ENCODE assay signal across 8 mouse cellular contexts in the genomic region with DNA sequence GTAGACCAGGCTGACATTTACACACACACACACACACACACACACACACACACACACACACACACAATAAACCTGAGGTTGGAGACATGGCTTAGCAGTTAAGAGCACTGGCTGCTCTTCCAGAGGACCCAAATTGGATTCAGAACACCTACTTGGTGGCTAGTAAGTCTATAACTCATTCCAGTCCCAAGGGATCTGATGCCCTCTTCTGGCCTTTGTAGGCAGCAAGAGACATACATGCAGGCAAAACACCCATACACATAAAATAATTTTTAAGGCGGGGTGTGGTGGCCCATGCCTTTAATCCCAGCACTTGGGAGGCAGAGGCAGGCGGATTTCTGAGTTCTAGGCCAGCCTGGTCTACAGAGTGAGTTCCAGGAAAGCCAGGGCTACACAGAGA. TPM values are rescaled to one million over a fixed set of nuclear protein-coding genes. Genes with fewer than 3 reads are reported as not detected.
DNase-seq lines count a peak whose midpoint lies in the region; ATAC-seq lines count a peak whose summit lies in the region.
"Not testable (repeated sequence)": the region's sequence is repeated elsewhere in the genome, so short reads cannot be mapped to it uniquely, and the experiment has no call there.

No protein-coding gene starts in this region.

- not testable (repeated sequence) for H3K4me2 ChIP-seq in forebrain, embryonic 14.5 days (ENCODE audit: low read length)

- 58% methylated on average over 2 of the region's 2 CpGs for WGBS in forebrain, embryonic 14.5 days

- not testable (repeated sequence) for H3K27me3 ChIP-seq in forebrain, embryonic 14.5 days (replicated peaks; ENCODE audit: control insufficient read depth, insufficient read depth, low read length)

- DNase-seq in CD8-positive naive resting alpha-beta T cell, adult 2 months (ENCODE audit: low read depth in 2 of 2, low spot score in 2 of 2): peak; percentile 13 to 20
- DNase-seq in adrenal gland, postnatal 10 days: peak; percentile 31
- peak; percentile 37 for DNase-seq in forebrain, embryonic 14.5 days (ENCODE audit: low spot score)
- DNase-seq in induced T-regulatory cell, adult 2 months (ENCODE audit: low read depth): peak; percentile 69
- peak; percentile 36 to 56 for DNase-seq in kidney, postnatal 4 days
- DNase-seq in lung, postnatal 10 days: peak; percentile 65
- DNase-seq in retina, embryonic 14.5 days (ENCODE audit: low spot score): peak; percentile 38
- peak; percentile 36 for DNase-seq in thymus, postnatal 4 days

- not testable (repeated sequence) for H3K9ac ChIP-seq in forebrain, embryonic 14.5 days (ENCODE audit: low read length)

- H3K4me3 ChIP-seq in forebrain, embryonic 14.5 days (ENCODE audit: low read depth, low read length): not testable (repeated sequence)

- H3K9me3 ChIP-seq in forebrain, embryonic 14.5 days (replicated peaks; ENCODE audit: control insufficient read depth, low read length): not testable (repeated sequence)

- not testable (repeated sequence) for H3K27ac ChIP-seq in forebrain, embryonic 14.5 days (ENCODE audit: low read depth, low read length)

- H3K4me1 ChIP-seq in forebrain, embryonic 14.5 days (ENCODE audit: control insufficient read depth, insufficient read depth, low read length): not testable (repeated sequence)

- not testable (repeated sequence) for ATAC-seq in forebrain, embryonic 14.5 days

- not testable (repeated sequence) for H3K36me3 ChIP-seq in forebrain, embryonic 14.5 days (ENCODE audit: control insufficient read depth, insufficient read depth, low read length)

RNA-seq across cellular contexts. Expression of gene Zmynd19, which starts 5.3 kb away (rescaled TPM):
- 10 to 100 TPM; 24.6 to 28.0 TPM for total RNA-seq in adrenal gland, postnatal 10 days (2021)
- 8.6 and 12.7 TPM in 2 replicates for polyA plus RNA-seq in forebrain, embryonic 14.5 days (2014; fragmentation: Nextera tagmentation; extraction: Ambion mirVana)

RNA-seq across cellular contexts. Expression of gene Arrdc1, which starts 9.3 kb away (rescaled TPM):
- total RNA-seq in adrenal gland, postnatal 10 days (2021): 10 to 100 TPM; 14.2 to 25.4 TPM
- polyA plus RNA-seq in forebrain, embryonic 14.5 days (2014; fragmentation: Nextera tagmentation; extraction: Ambion mirVana): 16.6 and 20.5 TPM in 2 replicates

RNA-seq across cellular contexts. Expression of gene Dph7, which starts 17.9 kb away (rescaled TPM):
- total RNA-seq in adrenal gland, postnatal 10 days (2021): 10 to 100 TPM in 1 of 2 experiments, 1 to 10 TPM in 1; 10.0 to 16.0 TPM
- 38.0 and 44.3 TPM in 2 replicates for polyA plus RNA-seq in forebrain, embryonic 14.5 days (2014; fragmentation: Nextera tagmentation; extraction: Ambion mirVana)

RNA-seq across cellular contexts. Expression of gene Ehmt1, which starts 24.9 kb away (rescaled TPM):
- total RNA-seq in adrenal gland, postnatal 10 days (2021): 10 to 100 TPM; 54.1 to 75.4 TPM
- 76.7 and 90.7 TPM in 2 replicates for polyA plus RNA-seq in forebrain, embryonic 14.5 days (2014; fragmentation: Nextera tagmentation; extraction: Ambion mirVana)

RNA-seq across cellular contexts. Expression of gene Mrpl41, which starts 30.6 kb away (rescaled TPM):
- total RNA-seq in adrenal gland, postnatal 10 days (2021): 100 to 1,000 TPM in 1 of 2 experiments, 10 to 100 TPM in 1; 95.2 to 101 TPM
- 178 and 193 TPM in 2 replicates for polyA plus RNA-seq in forebrain, embryonic 14.5 days (2014; fragmentation: Nextera tagmentation; extraction: Ambion mirVana)

Comparison
In these comparisons a context has a peak if more than half of its experiments do, and no peak if none do; other contexts are left out.
1. DNase-seq: peak in every context shown above with its lines; median percentile 69 in induced T-regulatory cell, adult 2 months; 65 in lung, postnatal 10 days; 46 in kidney, postnatal 4 days; 38 in retina, embryonic 14.5 days; 37 in forebrain, embryonic 14.5 days; 36 in thymus, postnatal 4 days; 31 in adrenal gland, postnatal 10 days; 16 in CD8-positive naive resting alpha-beta T cell, adult 2 months.